Mouse (Mus musculus): ENCODE measurements at regions not wholly inside any gene's neighbourhood (a gene's known extent, or its start where the extent isn't known, plus 50 kb on each side); places are given as distances from the start of the nearest gene placed in this dataset.

GRCm38 (mm10) chr13:101433162-101433561 lies 334.9 kb downstream of the Pik3r1 start:
- no peak for TF ChIP-seq USF1 (IDR thresholded peaks at IDR 0.05; ENCODE audit: low read depth)
- no peak for TF ChIP-seq MYOG (IDR thresholded peaks at IDR 0.05; ENCODE audit: control insufficient read depth in 1 of 3, insufficient read depth in 1 of 3, insufficient read length in 2 of 3, low read depth in 2 of 3)
- TF ChIP-seq POLR2A (IDR thresholded peaks at IDR 0.05; ENCODE audit: insufficient read length, low read depth), result no peak
- TF ChIP-seq E2F4 (IDR thresholded peaks at IDR 0.05; ENCODE audit: insufficient read depth), result no peak
- TF ChIP-seq TCF3 (IDR thresholded peaks at IDR 0.05; ENCODE audit: insufficient read length, low read depth), result no peak
- no peak for TF ChIP-seq MAX (IDR thresholded peaks at IDR 0.05; ENCODE audit: low read depth)
- no peak for TF ChIP-seq REST (IDR thresholded peaks at IDR 0.05; ENCODE audit: insufficient read depth, insufficient read length)
- no peak for TF ChIP-seq TCF12 (IDR thresholded peaks at IDR 0.05; ENCODE audit: insufficient read depth, poor library complexity, severe bottlenecking)
